Mouse (Mus musculus): ENCODE data around the gene Olfr1393. TPM values are rescaled to one million over a fixed set of nuclear protein-coding genes. Genes with fewer than 3 reads are reported as not detected.

The Olfr1393 gene
- 0.08 and 0.48 TPM in 2 replicates for total RNA-seq (2014; rRNA removed)
- polyA plus RNA-seq (2015; fragmentation: Nextera tagmentation; extraction: Ambion mirVana): 0.10 TPM in 1 of 2 replicates, not detected in the other

DNA sequence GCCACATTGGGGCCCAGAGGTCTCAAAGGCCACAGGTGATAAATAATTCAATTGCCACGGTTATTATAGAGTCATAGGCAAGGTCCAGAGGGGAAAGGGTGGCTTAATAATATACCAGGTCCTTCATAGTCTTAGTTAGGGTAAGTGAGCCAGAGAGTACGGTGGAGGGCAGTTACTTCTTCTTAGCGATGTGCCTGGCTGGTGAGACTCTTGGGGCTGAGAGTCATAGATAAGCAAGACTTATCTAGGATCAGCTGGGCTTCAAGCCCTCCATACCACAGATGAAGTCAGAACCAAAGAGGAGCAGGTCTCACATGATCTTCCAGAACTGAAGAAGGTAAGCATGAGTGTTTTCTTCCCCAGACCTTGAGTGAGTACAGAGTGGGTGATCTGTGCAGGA, at the start of gene Olfr1393:
Olfr1393 (plus strand) TSS at position 83 of the 400 bp plus-strand sequence.
- no peak within 1 kb of the TSS for H3K4me2 ChIP-seq (ENCODE audit: low read depth)
- H3K4me3 ChIP-seq (ENCODE audit: low read depth, low read length): no peak within 1 kb of the TSS
- 84% methylated on average over 3 of the region's 3 CpGs for WGBS
- H3K4me1 ChIP-seq (ENCODE audit: insufficient read depth): no peaks in the 10 kb centered on the region
- ATAC-seq (no peak), DNase-seq (no peak)
- no peaks in the 10 kb centered on the region for H3K9me3 ChIP-seq (ENCODE audit: low read length)
- H3K27ac ChIP-seq (ENCODE audit: low read depth, low read length): no peak within 1 kb of the TSS
- no peaks in the 10 kb centered on the region for H3K27me3 ChIP-seq (ENCODE audit: insufficient read depth, low read length)
- no peak for TF ChIP-seq CTCF (IDR thresholded peaks at IDR 0.05; ENCODE audit: low read depth)
- no peak within 1 kb of the TSS for H3K9ac ChIP-seq
- no peaks in the 10 kb centered on the region for H3K36me3 ChIP-seq (ENCODE audit: insufficient read depth)

DNA sequence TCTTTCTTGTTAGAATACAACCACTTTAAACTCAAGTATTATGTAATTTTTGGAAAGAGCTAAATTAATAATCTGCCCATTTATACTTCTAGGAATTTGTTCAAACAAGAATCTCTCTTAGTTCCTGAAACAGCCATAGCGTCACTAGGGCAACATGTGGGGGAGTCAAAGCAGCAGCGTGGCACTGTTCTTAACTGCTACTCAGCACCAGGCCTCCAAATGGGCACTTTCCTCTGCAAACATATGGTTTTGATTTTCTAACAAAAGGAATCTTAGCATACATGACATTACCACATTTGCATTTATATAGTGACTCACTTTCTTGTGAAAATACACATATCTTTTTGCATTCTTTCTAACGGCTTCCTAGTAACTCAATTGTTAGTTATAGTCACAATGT, 45.3 kb upstream of the Olfr1393 start:
- DNase-seq (no peak), ATAC-seq (no peak)
- Histone ChIP-seq H3K27me3 (ENCODE audit: insufficient read depth, low read length) (no peaks in the 10 kb centered on the region), H3K27ac (ENCODE audit: low read depth, low read length) (no peak overlapping the region), H3K4me1 (ENCODE audit: insufficient read depth) (no peaks in the 10 kb centered on the region), H3K9me3 (ENCODE audit: low read length) (no peaks in the 10 kb centered on the region), H3K4me2 (ENCODE audit: low read depth) (no peak overlapping the region), H3K4me3 (ENCODE audit: low read depth, low read length) (no peak overlapping the region), H3K9ac (no peak overlapping the region), H3K36me3 (ENCODE audit: insufficient read depth) (no peaks in the 10 kb centered on the region)
- 65% methylated on average over 3 of the region's 3 CpGs for WGBS
- TF ChIP-seq CTCF (IDR thresholded peaks at IDR 0.05; ENCODE audit: low read depth): no peak

DNA sequence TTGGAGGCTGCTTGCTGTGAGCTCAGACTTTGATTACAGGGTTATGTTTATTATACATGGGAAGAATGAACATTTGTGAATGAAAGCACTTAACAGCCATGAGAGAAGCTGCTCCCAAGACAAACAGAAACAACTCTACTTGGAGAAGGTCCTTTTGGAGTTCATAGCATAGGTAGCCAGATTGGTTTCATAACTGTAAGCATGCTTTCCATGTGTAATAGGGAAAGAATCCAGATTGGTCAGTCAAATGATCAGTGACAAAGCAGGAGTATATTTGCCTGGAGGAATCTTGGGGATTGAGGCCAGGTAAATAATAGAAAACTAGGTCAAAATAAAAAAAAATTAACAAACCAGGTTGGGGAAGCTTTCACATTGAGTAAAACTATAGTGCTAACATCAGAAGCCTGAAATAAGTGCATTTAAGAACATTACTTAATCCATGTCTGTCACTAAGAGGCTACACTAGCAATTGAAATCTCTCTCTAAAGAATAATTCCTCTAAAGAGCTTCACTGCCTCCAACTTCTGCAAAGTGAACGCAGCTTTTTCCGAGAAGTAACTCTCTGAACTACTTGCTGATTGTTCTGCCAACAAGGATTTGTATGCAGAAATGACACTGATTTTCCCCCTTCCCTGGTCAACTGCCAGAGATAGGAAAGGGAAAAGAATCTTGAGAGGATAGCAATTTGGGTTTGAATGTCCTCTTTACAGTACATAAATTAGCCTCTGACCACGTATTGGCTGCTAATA, 42.5 kb upstream of the Olfr1393 start:
- 57% methylated on average over 3 of the region's 3 CpGs for WGBS
- no peak for TF ChIP-seq CTCF (IDR thresholded peaks at IDR 0.05; ENCODE audit: low read depth)
- DNase-seq (no peak), ATAC-seq (no peak)
- Histone ChIP-seq H3K9ac (no peak overlapping the region), H3K9me3 (ENCODE audit: low read length) (no peaks in the 10 kb centered on the region), H3K4me3 (ENCODE audit: low read depth, low read length) (no peak overlapping the region), H3K36me3 (ENCODE audit: insufficient read depth) (no peaks in the 10 kb centered on the region), H3K27ac (ENCODE audit: low read depth, low read length) (no peak overlapping the region), H3K4me2 (ENCODE audit: low read depth) (no peak overlapping the region), H3K27me3 (ENCODE audit: insufficient read depth, low read length) (no peaks in the 10 kb centered on the region), H3K4me1 (ENCODE audit: insufficient read depth) (no peaks in the 10 kb centered on the region)

- Histone ChIP-seq H3K27ac (ENCODE audit: low read depth, low read length) (no peak overlapping the region), H3K4me3 (ENCODE audit: low read depth, low read length) (no peak overlapping the region), H3K36me3 (ENCODE audit: insufficient read depth) (no peaks in the 10 kb centered on the region), H3K4me1 (ENCODE audit: insufficient read depth) (no peaks in the 10 kb centered on the region), H3K4me2 (ENCODE audit: low read depth) (no peak overlapping the region), H3K9ac (no peak overlapping the region), H3K9me3 (ENCODE audit: low read length) (no peaks in the 10 kb centered on the region), H3K27me3 (ENCODE audit: insufficient read depth, low read length) (no peaks in the 10 kb centered on the region)
- 72% methylated on average over 1 of the region's 1 CpGs for WGBS
- ATAC-seq (no peak), DNase-seq (no peak)
- TF ChIP-seq CTCF (IDR thresholded peaks at IDR 0.05; ENCODE audit: low read depth): no peak
Observed at GRCm38 (mm10) chr11:49236891-49237290, 41.2 kb upstream of the Olfr1393 start.

DNA sequence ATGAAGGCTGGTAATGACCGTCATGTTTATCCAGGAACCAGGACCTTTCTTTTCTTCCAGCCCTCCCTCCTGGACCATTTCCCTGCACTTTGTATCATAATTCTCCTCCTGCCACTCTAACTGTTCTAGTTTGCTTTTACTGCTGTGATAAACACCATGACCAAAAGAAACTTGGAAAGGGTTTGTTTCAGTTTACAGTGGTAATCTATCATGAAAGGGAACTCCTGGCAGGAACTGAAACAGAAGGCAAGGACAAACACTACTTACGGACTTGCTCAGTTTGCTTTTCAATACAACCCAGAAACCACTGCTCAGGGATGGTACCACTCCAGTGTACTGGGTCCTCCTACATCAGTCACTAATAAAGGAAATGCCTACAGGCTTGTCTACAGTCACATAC, 40.6 kb upstream of the Olfr1393 start:
- no peaks in the 10 kb centered on the region for H3K36me3 ChIP-seq (ENCODE audit: insufficient read depth)
- no peak overlapping the region for H3K4me2 ChIP-seq (ENCODE audit: low read depth)
- DNase-seq (no peak), ATAC-seq (no peak)
- H3K27ac ChIP-seq (ENCODE audit: low read depth, low read length): no peak overlapping the region
- WGBS: 77% methylated on average over 2 of the region's 2 CpGs
- no peaks in the 10 kb centered on the region for H3K27me3 ChIP-seq (ENCODE audit: insufficient read depth, low read length)
- no peaks in the 10 kb centered on the region for H3K9me3 ChIP-seq (ENCODE audit: low read length)
- no peak overlapping the region for H3K4me3 ChIP-seq (ENCODE audit: low read depth, low read length)
- H3K9ac ChIP-seq: no peak overlapping the region
- TF ChIP-seq CTCF (IDR thresholded peaks at IDR 0.05; ENCODE audit: low read depth): no peak
- no peaks in the 10 kb centered on the region for H3K4me1 ChIP-seq (ENCODE audit: insufficient read depth)

GRCm38 (mm10) chr11:49240310-49240709, 37.8 kb upstream of the Olfr1393 start:
- Histone ChIP-seq H3K27me3 (ENCODE audit: insufficient read depth, low read length) (no peaks in the 10 kb centered on the region), H3K4me2 (ENCODE audit: low read depth) (no peak overlapping the region), H3K36me3 (ENCODE audit: insufficient read depth) (no peaks in the 10 kb centered on the region), H3K9me3 (ENCODE audit: low read length) (no peaks in the 10 kb centered on the region), H3K9ac (no peak overlapping the region), H3K4me3 (ENCODE audit: low read depth, low read length) (no peak overlapping the region), H3K27ac (ENCODE audit: low read depth, low read length) (no peak overlapping the region), H3K4me1 (ENCODE audit: insufficient read depth) (peaks cover 8% of the 10 kb centered on the region; the same call in 1 of the 2 replicates)
- no peak for DNase-seq
- 96% methylated on average over 1 of the region's 1 CpGs for WGBS
- no peak for TF ChIP-seq CTCF (IDR thresholded peaks at IDR 0.05; ENCODE audit: low read depth)
- ATAC-seq: no peak

- Histone ChIP-seq H3K4me2 (ENCODE audit: low read depth) (no peak overlapping the region), H3K27me3 (ENCODE audit: insufficient read depth, low read length) (no peaks in the 10 kb centered on the region), H3K36me3 (ENCODE audit: insufficient read depth) (no peaks in the 10 kb centered on the region), H3K9ac (no peak overlapping the region), H3K9me3 (ENCODE audit: low read length) (no peaks in the 10 kb centered on the region), H3K27ac (ENCODE audit: low read depth, low read length) (no peak overlapping the region), H3K4me3 (ENCODE audit: low read depth, low read length) (no peak overlapping the region), H3K4me1 (ENCODE audit: insufficient read depth) (peaks cover 13% of the 10 kb centered on the region)
- 88% methylated on average over 4 of the region's 4 CpGs for WGBS
- ATAC-seq: no peak
- no peak for DNase-seq
- TF ChIP-seq CTCF (IDR thresholded peaks at IDR 0.05; ENCODE audit: low read depth): no peak
Observed at GRCm38 (mm10) chr11:49240874-49241273, 37.2 kb upstream of the Olfr1393 start.
